Mouse (Mus musculus) testis, adult 2 months (tissue): Measurements from ENCODE around the gene Uvrag.

Source experiments
- CTCF ChIP-seq: fragments of 200-500 bp; IDR thresholded peaks from 2 replicates; pipeline ENCODE4 v1.5.1; 2012; ENCODE audit warnings: low read depth, mild to moderate bottlenecking, inconsistent platforms, low read length, moderate library complexity; ENCODE audit not compliant: control insufficient read depth, insufficient read depth, insufficient replicate concordance
- POLR2A ChIP-seq: fragments of 200-500 bp; IDR thresholded peaks from 2 replicates; pipeline ENCODE4 v1.6.1; 2012; ENCODE audit warnings: low read depth, mild to moderate bottlenecking, inconsistent platforms, low read length, moderate library complexity; ENCODE audit not compliant: control insufficient read depth

DNA sequence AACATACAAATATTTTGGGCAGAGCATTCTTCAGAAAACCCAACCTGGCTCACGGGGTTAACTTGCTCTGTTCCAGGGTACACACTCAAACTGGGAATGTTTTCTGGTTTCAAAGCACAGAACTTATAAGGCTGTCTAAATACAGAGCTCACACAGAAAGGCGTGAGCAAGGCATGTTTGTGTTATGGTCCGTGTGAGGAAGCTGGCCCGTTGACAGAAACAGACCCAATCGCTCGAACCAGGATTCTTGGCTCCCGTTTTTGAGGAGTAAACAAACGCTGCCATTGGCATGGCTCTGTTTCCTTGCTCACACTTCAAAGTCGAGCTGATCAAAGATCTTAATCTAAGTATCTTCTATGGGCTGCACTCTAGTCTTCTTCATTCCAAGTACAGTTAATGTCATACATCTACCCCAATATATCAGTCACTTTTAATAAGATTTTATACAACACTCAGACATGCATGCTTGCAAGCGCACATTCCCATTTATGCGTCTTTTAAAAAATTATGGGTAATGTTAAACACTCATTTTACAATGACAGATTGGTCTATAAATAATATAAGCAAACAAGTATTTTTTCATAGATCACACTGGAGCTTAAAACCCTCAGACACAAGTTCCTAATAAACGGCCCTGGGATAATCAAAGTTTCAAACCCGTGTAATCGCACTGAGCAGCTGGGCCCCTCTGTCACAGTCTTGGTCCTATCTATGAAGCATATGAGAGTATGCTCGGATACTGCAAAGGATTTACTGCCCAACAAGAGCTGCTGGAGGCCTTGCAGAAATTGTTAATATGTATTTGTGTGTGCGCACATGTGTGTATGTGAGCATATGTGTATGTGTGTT lies 133.2 kb downstream of the Uvrag start:
- TF ChIP-seq CTCF (no peak), POLR2A (no peak)
